Mouse (Mus musculus) liver, embryonic 14.5 days (tissue): ENCODE results near the gene Dvl2. TPM values are rescaled to one million over a fixed set of nuclear protein-coding genes. Genes with fewer than 3 reads are reported as not detected.

Source experiments
- ATAC-seq: fragments of 200-750 bp; cut with Nextera tagmentation; 2 replicates; pipeline ENCODE4 v1.8.0; 2017; ENCODE audit warnings: moderate number of reproducible peaks, mild to moderate bottlenecking, moderate library complexity; ENCODE audit not compliant: insufficient read depth
- DNase-seq, 3 experiments: peaks; one replicate each; pipeline ENCODE4 v3.0.0-alpha.2; 2012 to 2013; ENCODE audit warnings: low read depth in 3 of 3, low spot score in 3 of 3
- H3K27ac ChIP-seq: fragments of 300-500 bp; sonication (generic); 2 replicates; pipeline ENCODE4 v1.5.1; 2014; ENCODE audit warnings: moderate library complexity, mild to moderate bottlenecking, control low read depth, inconsistent platforms
- H3K27me3 ChIP-seq: fragments of 300-500 bp; sonication (generic); 2 replicates; pipeline ENCODE4 v1.6.1; 2014; ENCODE audit warnings: mild to moderate bottlenecking, low read length, moderate library complexity; ENCODE audit not compliant: control insufficient read depth, insufficient read depth
- H3K36me3 ChIP-seq: fragments of 300-500 bp; sonication (generic); replicated peaks from 2 replicates; pipeline ENCODE4 v1.6.1; 2014; ENCODE audit warnings: low read depth; ENCODE audit not compliant: control insufficient read depth, insufficient read depth
- H3K4me1 ChIP-seq, 2 experiments: fragments of 200-500 bp in 1 of 2; fragments of 300-500 bp in 1 of 2; sonication (generic) in 1 of 2; replicated peaks; 2 replicates each; pipeline ENCODE4 v1.6.1; 2012 to 2014; ENCODE audit warnings: antibody characterized with exemption in 1 of 2, inconsistent platforms in 1 of 2, low read length in 1 of 2; ENCODE audit not compliant: control insufficient read depth in 2 of 2, insufficient read depth in 2 of 2
- H3K4me2 ChIP-seq: fragments of 300-500 bp; sonication (generic); 2 replicates; pipeline ENCODE4 v1.6.1; 2014; ENCODE audit warnings: low read depth, mild to moderate bottlenecking, control low read depth, moderate library complexity
- H3K4me3 ChIP-seq, 2 experiments: fragments of 200-500 bp in 1 of 2; fragments of 300-500 bp in 1 of 2; sonication (generic) in 1 of 2; 2 replicates each; pipeline ENCODE4 v1.5.1; 2012 to 2014; ENCODE audit warnings: low read depth in 2 of 2, low read length in 2 of 2, mild to moderate bottlenecking in 2 of 2, control low read depth in 1 of 2, inconsistent platforms in 1 of 2, moderate library complexity in 1 of 2; ENCODE audit not compliant: insufficient read depth in 1 of 2
- H3K9ac ChIP-seq: fragments of 300-500 bp; sonication (generic); replicated peaks from 2 replicates; pipeline ENCODE4 v1.6.1; 2014; ENCODE audit warnings: mild to moderate bottlenecking, control low read depth, moderate library complexity
- H3K9me3 ChIP-seq: fragments of 300-500 bp; sonication (generic); 2 replicates; pipeline ENCODE4 v1.6.1; 2016; ENCODE audit warnings: low read length, mixed read lengths; ENCODE audit not compliant: control insufficient read depth
- CTCF ChIP-seq: IDR thresholded peaks from 2 replicates; pipeline ENCODE4 v1.5.1; 2016; ENCODE audit warnings: antibody characterized with exemption, low read depth, control low read depth
- EP300 ChIP-seq: IDR thresholded peaks from 2 replicates; pipeline ENCODE4 v1.6.1; 2016; ENCODE audit warnings: antibody characterized with exemption, low read depth
- WGBS: fragments of 180-500 bp; shearing (Covaris S2); extraction: QIAGEN DNeasy Blood & Tissue Kit; methylation state at CpG from one replicate; pipeline ENCODE4 v1.1.7; 2014; ENCODE audit not compliant: insufficient replicate concordance; 5-methylcytosine and 5-hydroxymethylcytosine counted together
- polyA plus RNA-seq, 2 experiments: library from polyadenylated mRNA; depleted of rRNA in 1 of 2; stranded (reverse) in 1 of 2; unstranded in 1 of 2; fragments of >200 nt; fragmentation: Nextera tagmentation in 1 of 2; extraction: Ambion mirVana in 1 of 2; gene quantifications; 2 replicates each; pipeline versions ENCODE4 v1.2.1 to v1.2.3; 2012 to 2014

Dvl2 gene
- polyA plus RNA-seq, 2 experiments: 3.4 to 4.2 TPM

DNA sequence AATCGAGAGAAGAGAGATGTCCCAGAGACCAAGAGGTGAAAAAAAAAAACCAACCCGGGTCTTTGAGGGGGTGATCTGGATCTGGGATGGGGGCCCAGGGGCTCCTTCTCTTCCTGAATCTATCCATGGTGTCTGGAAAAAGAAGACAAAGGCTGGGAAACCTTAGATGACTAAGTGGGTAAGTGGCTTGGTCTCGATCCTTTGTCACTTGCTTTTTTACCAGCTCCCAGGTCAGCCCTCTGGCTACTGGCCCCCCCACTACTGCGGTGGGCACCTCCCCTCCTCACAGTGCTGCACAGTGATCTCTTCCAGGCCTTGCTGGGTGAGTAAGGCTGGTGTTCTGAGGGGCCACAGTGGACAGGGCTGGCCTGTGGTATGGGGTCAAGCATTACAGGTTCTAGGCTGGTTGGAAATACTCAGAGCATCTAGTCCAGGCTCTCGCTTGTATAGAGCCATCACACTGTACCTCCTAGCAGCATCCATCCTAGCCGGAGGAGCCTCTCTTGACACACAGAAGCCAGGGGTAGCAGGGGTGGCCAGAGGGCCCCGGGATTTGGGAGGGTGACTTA is 16.9 kb downstream of the Dvl2 start:
- no peaks in the 10 kb centered on the region; the same call in 1 of the 2 replicates for H3K27me3 ChIP-seq
- no peak overlapping the region for H3K27ac ChIP-seq

DNA sequence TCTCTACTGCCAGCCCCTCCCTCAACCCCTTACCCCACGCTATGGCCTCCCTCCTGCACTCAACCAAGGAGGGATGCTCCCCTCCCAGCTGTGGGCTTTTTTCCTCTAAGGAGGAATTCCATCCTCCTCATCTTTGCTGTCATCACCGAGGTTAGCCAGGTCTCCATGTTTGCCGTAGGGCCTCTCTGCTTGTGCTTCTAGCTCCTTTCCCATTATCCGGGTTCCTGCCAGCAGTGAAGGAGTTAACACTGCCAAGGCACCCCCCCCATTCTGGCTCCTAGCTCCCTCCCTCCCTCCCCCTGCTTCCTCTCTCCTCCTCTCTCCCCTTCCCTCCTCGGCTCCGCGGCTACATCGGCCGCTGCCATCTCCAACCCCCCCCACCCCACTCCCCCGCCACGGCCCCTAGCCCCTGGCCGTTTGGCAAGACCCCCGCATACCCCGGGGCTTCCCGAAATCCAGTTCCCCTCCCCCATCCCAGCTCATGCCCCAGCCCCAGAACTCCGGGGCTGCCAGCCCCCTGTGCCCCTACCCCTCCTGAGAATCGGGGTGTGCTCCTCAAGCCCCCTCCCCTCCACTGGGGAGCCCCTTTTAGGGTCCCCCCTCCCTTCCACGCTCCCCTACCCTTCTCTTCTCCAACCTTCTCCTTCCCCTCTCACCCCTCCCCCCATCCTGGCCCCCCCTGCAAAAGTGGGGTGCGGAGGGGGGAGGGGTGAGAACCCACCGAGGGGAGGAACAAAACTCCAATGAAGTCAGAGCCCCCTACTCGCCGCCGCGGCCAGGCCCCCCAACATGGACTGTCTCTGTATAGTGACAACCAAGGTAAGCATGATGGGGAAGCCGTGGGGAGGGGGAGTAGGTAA is 18.0 kb downstream of the Dvl2 start:
- DNase-seq: no peak
- TF ChIP-seq CTCF (no peak), EP300 (no peak)
- peaks cover 14 to 18% of the 10 kb centered on the region in 2 experiments for H3K4me1 ChIP-seq

More for the DNA sequence above, 16.9 kb downstream of the Dvl2 start:
- no peak for ATAC-seq
- Histone ChIP-seq H3K4me1 (peaks cover 14 to 18% of the 10 kb centered on the region in 2 experiments), H3K9me3 (no peaks in the 10 kb centered on the region), H3K9ac (no peak overlapping the region), H3K36me3 (no peaks in the 10 kb centered on the region), H3K4me2 (no peak overlapping the region), H3K4me3 (no peak overlapping the region)
- WGBS: 51% methylated on average over 7 of the region's 7 CpGs
- no peak for DNase-seq
- TF ChIP-seq EP300 (no peak), CTCF (no peak)

DNA sequence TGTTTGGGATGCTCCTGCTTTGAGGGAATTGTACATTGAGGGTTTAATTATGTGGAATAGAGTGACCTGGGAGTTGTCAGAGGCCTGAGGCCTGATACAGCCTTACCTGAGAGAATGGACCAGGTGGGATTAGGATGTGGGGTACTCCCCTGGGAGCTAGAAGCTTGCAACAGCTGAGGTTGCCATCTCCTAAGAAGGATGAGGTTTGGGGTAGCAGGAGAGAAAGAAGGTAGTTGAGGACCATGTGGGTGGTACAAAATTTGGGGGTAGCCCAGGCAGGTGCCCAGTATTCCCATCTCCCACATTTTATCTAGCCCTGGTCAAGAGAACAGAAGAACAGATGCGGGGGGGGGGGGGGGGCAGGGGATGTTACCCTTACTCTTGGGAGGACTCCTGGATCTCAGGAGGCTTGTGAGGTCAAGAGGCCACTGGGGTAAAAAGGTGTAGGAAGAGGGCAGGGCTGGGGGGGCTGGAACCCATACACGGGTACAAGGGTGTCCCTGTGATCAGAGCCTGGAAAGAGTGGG is 19.2 kb downstream of the Dvl2 start:
- no peak overlapping the region for H3K27ac ChIP-seq

More for the DNA sequence above, 18.0 kb downstream of the Dvl2 start:
- Histone ChIP-seq H3K27ac (no peak overlapping the region), H3K4me2 (peak overlapping the region; percentile 58), H3K9me3 (no peaks in the 10 kb centered on the region), H3K36me3 (no peaks in the 10 kb centered on the region), H3K4me3 (peak overlapping the region; percentile 33 to 46), H3K9ac (peak overlapping the region; percentile 40), H3K27me3 (peaks cover 6% of the 10 kb centered on the region)
- 3% methylated on average over 25 of the region's 25 CpGs for WGBS
- no peak for ATAC-seq

DNA sequence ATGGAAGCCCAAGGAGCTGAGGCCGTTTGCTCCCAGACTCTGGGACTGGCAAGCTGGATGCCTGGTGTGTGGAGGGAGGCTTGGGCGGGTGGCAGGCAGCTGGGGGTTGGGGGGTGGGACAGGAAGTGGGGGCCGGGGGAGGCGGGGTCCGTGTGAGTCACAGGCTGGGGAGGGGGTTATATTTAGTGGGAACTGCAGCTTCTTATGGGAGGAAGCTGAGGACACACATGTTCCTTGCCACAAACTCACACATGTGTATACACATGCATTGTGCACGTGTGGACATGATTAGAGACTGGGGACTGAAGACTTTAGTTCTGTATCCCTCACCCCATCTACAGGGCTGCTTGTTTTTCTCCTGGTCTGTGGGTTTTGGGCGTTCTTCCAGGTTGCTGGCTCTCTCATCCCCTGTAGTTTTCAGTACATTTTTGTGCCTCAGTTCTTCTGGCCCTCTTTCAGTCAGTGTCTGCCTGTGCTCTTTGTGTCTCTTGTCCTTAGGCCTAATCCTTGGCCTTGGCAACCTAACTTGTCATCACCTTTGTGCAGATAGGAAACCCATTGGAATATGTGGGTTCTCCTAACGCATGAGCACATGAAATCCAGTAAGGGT is 19.7 kb downstream of the Dvl2 start:
- no peak for TF ChIP-seq CTCF
- TF ChIP-seq EP300: no peak
- Histone ChIP-seq H3K4me3 (no peak overlapping the region), H3K36me3 (no peaks in the 10 kb centered on the region), H3K4me1 (peaks cover 9 to 16% of the 10 kb centered on the region in 2 experiments), H3K4me2 (peak overlapping the region; percentile 75; the same call in 1 of the 2 replicates), H3K9ac (no peak overlapping the region), H3K27me3 (peaks cover 22% of the 10 kb centered on the region), H3K27ac (no peak overlapping the region), H3K9me3 (no peaks in the 10 kb centered on the region)
- 15% methylated on average over 7 of the region's 8 CpGs for WGBS
- DNase-seq: no peak
- ATAC-seq: no peak

More for the DNA sequence above, 19.2 kb downstream of the Dvl2 start:
- H3K27me3 ChIP-seq: peaks cover 18% of the 10 kb centered on the region
- H3K9ac ChIP-seq: no peak overlapping the region
- H3K4me2 ChIP-seq: no peak overlapping the region
- DNase-seq: no peak
- H3K4me1 ChIP-seq: peaks cover 11 to 18% of the 10 kb centered on the region in 2 experiments
- no peak for ATAC-seq
- TF ChIP-seq EP300: no peak
- no peak for TF ChIP-seq CTCF
- no peak overlapping the region for H3K4me3 ChIP-seq
- whole genome bisulfite sequencing: 0% methylated on average over 1 of the region's 2 CpGs
- H3K9me3 ChIP-seq: no peaks in the 10 kb centered on the region
- no peaks in the 10 kb centered on the region for H3K36me3 ChIP-seq
